Mouse (Mus musculus): ENCODE data around the gene Ssc5d.
A peak's percentile ranks its signal among the peaks of the same experiment; 100 is the strongest.

Ssc5d gene

DNA sequence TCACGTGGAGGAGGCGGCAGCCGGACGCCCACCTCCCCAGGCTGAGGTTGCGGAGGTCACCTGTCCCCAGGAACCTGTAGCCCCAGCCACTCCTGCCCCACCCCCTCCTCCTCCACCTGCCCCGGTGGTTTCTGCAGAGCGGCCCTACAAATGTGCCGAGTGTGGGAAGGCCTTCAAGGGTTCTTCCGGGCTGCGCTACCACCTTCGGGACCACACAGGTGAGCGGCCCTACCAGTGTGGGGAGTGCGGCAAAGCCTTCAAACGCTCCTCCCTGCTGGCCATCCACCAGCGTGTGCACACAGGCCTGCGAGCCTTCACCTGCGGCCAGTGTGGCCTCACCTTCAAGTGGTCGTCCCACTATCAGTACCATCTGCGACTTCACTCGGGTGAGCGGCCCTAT is 5.6 kb upstream of the Ssc5d start:
- DNase-seq (ENCODE audit: low spot score): no peak

- no peak for DNase-seq (ENCODE audit: low spot score)
Observed at GRCm38 (mm10) chr7:4920496-4920895, 5.1 kb upstream of the Ssc5d start.

DNA sequence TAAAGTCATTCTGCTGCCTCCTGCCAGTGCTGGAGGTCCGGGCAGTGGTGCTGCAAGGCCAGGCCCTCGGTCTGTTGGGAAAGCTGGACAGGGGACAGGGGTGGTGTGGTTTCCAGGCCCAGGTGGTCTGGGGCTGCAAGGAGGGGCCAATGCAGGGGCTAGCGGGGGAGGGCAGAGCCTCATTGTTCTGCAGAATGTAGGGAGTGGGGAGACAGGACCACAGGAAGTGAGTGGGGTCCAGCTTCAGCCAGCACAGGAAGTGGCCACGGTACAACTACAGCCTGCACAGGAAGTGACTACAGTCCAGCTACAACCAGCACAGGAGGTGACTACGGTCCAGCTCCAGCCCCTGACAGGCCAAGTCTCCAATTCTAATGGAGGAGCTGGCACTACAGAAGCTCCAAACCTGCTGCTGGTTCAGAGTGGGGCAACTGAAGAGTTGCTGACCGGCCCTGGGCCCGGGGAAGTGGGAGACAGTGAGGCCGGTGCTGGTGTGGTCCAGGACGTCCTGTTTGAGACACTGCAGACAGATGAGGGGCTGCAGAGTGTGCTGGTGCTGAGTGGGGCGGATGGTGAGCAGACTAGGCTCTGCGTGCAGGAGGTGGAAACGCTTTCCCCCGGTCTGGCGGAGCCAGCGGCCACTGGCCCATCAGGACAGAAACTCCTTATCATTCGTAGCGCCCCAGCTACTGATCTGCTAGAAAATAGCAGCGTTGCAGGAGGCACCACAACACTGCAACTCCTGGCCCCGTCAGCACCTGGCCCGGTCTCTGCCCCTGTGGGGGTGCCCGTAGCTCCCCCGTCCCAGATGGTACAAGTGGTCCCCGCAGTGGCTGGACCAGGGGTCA is 4.4 kb upstream of the Ssc5d start:
- no peak for DNase-seq (ENCODE audit: low spot score)

DNA sequence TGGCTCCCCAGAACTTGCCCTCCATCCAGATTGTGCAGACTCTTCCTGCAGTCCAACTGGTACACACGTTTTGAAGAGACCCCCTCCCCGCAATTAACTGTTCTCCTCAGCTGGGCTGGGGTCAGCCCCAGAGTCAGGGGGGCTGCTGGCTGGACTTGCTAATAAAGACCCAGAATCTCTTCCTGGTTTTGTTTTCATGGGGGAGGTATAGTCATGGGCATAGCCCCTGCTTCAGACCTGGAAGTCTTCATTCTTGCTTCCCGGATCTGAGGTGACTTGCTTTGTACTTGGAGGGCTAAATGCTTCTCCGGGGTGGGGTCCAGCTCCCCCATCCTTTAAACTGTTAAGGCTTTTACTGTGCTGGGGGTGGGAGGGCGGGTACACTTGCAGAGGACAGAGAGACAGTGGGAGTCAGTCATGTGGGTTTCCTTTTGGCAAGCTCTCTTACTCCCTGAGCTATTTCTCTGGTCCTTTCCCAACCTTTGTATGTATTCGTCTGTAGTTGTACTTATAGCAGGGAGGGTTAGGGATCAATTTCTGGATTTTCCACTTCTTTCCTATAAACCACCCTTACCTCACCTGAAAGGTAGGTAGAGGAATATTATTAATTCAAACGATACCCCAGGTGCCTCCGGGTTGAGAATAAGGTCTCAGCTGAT is 3.6 kb upstream of the Ssc5d start, which contains the start of gene Nat14:
Gene Nat14 (plus strand): TSS at position 205 of the 659 bp plus-strand sequence.
- no peak for DNase-seq (ENCODE audit: low spot score)

GRCm38 (mm10) chr7:4922508-4922907 is 3.1 kb upstream of the Ssc5d start:
- peak; percentile 89 for DNase-seq (ENCODE audit: low spot score)

GRCm38 (mm10) chr7:4922931-4923565 is 2.5 kb upstream of the Ssc5d start:
- peak; percentile 91 for DNase-seq (ENCODE audit: low spot score)

- peak; percentile 55 for DNase-seq (ENCODE audit: low spot score)
Observed at GRCm38 (mm10) chr7:4923586-4924364, 1.8 kb upstream of the Ssc5d start.

DNA sequence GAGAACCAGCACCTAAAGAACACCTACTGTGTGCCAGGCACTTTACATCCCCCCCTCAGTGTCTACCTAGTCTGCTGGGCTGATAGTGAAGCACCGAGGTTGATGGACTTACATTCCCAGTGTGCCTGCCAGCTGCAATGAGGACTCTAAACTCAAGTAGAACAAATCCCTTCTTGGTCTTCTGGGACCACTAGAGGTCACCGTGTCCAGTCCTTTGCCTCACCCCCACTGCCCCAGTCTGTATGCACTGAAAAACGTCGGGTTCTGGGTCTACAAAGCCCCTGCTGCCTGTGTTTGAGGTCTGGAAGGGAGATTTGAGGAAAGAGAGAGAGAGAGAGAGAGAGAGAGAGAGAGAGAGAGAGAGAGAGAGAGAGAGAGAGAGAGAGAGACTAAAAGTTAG is 1.1 kb upstream of the Ssc5d start:
- peak; percentile 46 for DNase-seq (ENCODE audit: low spot score)

- DNase-seq (ENCODE audit: low spot score): peak; percentile 51
Observed at GRCm38 (mm10) chr7:4924891-4925301, 689 bp upstream of the Ssc5d start.

DNA sequence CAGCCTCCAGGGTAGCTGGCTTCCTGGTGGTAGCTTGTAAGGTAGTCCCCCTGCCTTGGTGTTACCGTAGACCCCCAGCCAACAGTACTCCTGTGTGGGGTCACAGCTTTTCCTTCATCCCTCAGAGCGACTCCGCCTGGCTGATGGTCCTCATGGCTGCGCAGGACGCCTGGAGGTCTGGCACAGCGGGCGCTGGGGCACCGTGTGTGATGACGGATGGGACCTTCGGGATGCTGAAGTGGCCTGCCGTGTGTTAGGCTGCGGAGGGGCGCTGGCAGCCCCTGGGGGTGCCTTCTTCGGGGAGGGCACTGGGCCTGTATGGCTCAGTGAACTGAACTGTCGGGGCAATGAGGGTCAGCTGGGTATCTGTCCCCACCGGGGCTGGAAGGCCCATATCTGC is 1.3 kb downstream of the Ssc5d start:
- DNase-seq (ENCODE audit: low spot score): no peak

- no peak for DNase-seq (ENCODE audit: low spot score)
Observed at GRCm38 (mm10) chr7:4927711-4928110, 2.1 kb downstream of the Ssc5d start.

GRCm38 (mm10) chr7:4928323-4928722 is 2.7 kb downstream of the Ssc5d start:
- no peak for DNase-seq (ENCODE audit: low spot score)

DNA sequence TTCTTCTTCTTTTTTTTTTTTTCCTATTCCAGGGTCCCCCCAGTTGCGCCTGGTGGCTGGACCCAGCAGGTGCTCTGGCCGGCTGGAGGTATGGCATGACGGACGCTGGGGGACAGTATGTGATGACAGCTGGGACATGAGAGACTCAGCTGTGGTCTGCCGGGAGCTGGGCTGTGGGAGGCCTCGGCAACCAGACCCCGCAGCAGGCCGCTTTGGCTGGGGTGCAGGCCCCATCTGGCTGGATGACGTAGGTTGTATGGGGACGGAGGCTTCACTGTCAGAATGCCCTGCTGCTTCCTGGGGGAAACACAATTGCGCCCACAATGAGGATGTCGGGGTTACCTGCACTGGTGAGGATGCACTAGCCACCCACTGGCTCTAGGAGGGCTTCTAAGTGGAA is 7.5 kb downstream of the Ssc5d start:
- no peak for DNase-seq (ENCODE audit: low spot score)

DNA sequence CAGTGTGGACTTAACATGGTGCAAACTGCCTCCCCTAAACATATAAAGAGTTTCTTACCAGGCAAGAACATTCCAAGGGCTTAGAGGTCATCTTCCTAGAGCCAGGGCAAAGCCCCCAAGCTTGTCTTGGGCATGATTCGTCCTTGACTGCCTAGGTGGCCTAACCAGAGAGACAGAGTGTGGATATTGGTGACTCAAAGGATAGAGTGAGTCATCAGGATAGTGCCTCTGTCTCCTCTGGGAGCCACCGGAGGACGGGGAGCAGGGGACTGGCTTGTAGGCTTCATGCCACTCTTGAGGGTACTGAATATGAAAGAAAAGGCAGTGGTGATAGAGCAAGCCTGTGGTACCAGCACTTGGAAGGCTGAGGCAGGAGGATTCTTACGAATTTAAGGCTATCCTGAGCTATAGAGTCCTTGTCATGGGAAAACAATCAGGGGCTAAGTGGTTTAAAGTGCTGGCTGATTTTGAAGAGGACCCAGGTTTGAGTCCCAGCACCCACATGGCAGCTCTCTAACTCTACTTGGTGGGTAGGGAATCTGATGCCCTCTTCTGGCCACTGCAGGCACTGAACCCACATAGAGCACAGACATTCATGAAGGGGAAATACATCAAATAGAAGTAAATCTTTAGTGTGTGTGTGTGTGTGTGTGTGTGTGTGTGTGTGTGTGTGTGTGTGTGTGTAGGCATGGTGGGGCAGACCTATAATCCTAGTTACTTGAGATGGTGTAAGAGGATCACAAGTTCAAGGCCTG is 8.8 kb downstream of the Ssc5d start:
- DNase-seq (ENCODE audit: low spot score): no peak

- DNase-seq (ENCODE audit: low spot score): no peak
Observed at GRCm38 (mm10) chr7:4936832-4937231, 11.2 kb downstream of the Ssc5d start.

DNA sequence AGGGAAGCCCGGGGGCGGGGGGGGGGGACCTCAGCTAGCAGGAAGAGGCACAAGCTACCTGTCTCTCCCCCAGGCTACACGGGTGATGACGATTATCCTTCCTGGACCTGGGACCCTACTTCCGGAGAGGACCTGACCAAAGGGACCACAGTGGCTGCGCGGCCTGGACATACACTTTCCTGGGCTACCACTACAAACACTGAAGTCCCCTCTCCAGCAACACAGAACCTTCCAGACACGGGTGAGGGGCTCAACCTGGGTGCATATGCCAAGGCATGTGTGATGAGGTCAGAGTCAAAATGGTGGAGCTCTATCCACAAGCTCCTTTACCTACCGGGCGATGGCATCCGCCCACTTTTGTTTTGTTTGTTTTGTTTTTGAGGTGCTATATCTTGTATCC is 11.8 kb downstream of the Ssc5d start:
- DNase-seq (ENCODE audit: low spot score): no peak

GRCm38 (mm10) chr7:4938456-4938855 is 12.9 kb downstream of the Ssc5d start:
- peak; percentile 76 for DNase-seq (ENCODE audit: low spot score)

GRCm38 (mm10) chr7:4940068-4940479 is 14.5 kb downstream of the Ssc5d start:
- DNase-seq (ENCODE audit: low spot score): peak; percentile 90

DNA sequence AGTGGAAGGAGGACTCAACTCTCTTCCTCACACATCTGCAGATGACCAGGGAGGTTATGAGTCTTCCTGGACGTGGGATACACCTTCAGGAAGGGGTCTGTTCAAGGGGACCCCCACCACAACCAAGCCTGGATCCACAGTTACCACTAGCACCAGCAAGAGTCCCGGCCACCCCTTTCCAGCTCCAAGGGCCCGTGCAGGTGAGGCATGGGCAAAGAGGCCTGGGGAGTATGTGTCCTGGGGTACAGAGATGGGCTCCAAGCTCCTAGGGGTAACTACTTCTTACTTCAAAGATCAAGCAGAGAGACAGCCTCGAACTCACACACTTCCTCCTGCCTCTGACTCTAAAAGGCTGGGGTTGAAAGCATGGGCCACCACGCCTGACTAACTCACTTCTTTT is 17.1 kb downstream of the Ssc5d start:
- DNase-seq (ENCODE audit: low spot score): no peak

GRCm38 (mm10) chr7:4943223-4943815 is 17.7 kb downstream of the Ssc5d start:
- peak; percentile 94 for DNase-seq (ENCODE audit: low spot score)

DNA sequence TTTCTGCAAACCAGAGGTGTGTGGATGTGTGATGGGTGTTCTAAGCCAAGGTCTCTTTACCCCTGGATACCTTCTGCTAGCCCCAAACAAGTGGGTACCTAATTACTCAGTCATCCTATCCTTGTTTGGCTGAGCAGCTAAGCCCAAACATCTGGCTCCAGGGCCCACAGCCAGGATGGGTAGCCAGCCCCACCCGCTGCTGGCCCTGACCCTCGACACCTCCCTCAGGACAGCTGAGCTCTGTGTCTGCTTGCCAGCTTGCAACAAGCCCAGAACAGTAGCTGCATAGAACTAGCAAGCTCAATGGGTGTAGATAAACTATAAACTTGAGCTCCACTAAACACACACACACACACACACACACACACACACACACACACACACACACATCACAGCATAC is 22.3 kb downstream of the Ssc5d start:
- no peak for DNase-seq (ENCODE audit: low spot score)
